Mouse (Mus musculus): ENCODE measurements around the gene Zfyve9. TPM values are rescaled to one million over a fixed set of nuclear protein-coding genes. Genes with fewer than 3 reads are reported as not detected.
A peak's percentile ranks its signal among the peaks of the same experiment; 100 is the strongest.

Zfyve9 gene
- polyA plus RNA-seq, 1 experiment from 2014 or later: 6.7 TPM

DNA sequence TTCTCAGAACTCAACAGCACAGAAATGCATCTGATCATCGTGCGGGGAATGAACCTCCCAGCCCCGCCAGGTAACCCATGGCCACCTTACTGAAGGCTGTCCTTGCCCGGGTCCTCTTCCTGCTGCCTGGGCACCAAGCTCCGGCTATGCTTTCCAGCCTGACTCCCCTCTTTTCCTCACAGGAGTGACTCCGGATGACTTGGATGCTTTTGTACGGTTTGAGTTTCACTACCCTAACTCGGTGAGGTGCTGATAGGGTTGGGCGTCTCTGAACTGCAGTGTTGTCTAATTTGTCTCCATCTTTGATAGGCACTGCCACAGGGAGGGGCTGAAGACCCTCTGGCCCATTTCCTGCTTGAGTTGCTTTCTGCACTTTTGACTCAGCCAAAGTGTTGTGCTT is 150.5 kb downstream of the Zfyve9 start:
- no peaks in the 10 kb centered on the region for H3K27me3 ChIP-seq

DNA sequence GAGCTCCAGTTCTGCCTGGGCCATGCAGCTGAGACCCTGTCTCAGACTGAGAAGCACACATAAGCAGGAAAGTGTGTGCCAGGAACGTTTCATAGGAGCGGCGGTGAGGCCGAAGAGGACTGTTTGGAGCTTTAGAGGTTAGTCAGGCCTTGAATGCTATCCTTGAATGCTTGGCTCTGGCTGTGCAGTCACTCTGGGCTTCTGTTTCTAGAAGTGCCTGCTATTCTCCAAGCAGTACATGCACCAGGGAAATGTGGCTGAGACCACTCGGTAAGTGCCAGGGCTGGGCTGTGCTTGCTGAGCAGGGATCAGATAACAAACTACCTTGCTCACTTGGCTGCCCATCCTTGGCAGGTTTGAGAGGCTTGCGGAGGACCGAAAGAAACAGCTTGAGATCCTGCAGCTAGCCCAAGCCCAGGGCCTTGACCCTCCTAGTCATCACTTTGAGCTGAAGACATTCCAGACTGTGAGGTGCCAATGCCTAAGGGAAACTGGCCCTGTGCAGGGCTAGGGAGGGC is 151.2 kb downstream of the Zfyve9 start:
- H3K36me3 ChIP-seq: peaks cover 98% of the 10 kb centered on the region
- H3K27me3 ChIP-seq: no peaks in the 10 kb centered on the region
- H3K9me3 ChIP-seq: no peaks in the 10 kb centered on the region
- WGBS: 89% methylated on average over 7 of the region's 7 CpGs
- no peak overlapping the region for H3K4me3 ChIP-seq
- H3K4me2 ChIP-seq (replicated peaks): no peak overlapping the region
- no peaks in the 10 kb centered on the region for H3K4me1 ChIP-seq
- H3K9ac ChIP-seq: no peak overlapping the region
- H3K27ac ChIP-seq: no peak overlapping the region
- no peak for ATAC-seq (ENCODE audit: low FRiP score, low read depth)

More for the DNA sequence above, 150.5 kb downstream of the Zfyve9 start:
- no peak overlapping the region for H3K4me3 ChIP-seq
- H3K4me2 ChIP-seq (replicated peaks): no peak overlapping the region
- 91% methylated on average over 9 of the region's 9 CpGs for WGBS
- ATAC-seq (ENCODE audit: low FRiP score, low read depth): no peak
- no peaks in the 10 kb centered on the region for H3K9me3 ChIP-seq
- H3K27ac ChIP-seq: no peak overlapping the region
- peaks cover 98% of the 10 kb centered on the region for H3K36me3 ChIP-seq
- H3K9ac ChIP-seq: no peak overlapping the region
- H3K4me1 ChIP-seq: no peaks in the 10 kb centered on the region

DNA sequence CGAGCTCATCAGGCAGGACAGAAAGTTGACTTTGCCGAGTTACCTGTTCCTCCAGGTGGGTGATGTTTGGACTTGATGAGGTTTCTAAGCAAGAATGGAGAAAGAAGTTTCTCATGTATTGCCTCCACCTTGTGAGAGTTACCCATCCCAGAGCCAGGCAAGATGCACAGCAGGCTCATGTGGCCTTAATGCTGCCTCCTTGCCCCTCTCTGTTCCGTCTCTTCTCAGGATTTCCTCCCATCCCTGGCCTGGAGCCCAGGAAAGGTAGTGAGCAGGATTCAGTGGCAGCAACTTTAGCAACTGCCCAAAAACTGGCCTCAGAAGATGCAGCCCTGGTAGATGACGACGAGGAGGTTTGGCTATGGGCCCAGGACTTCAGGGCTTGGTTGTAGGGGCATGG is 153.5 kb downstream of the Zfyve9 start:
- ATAC-seq (ENCODE audit: low FRiP score, low read depth): no peak
- no peak overlapping the region for H3K4me2 ChIP-seq (replicated peaks)
- no peaks in the 10 kb centered on the region for H3K4me1 ChIP-seq
- H3K27me3 ChIP-seq: no peaks in the 10 kb centered on the region
- peaks cover 86% of the 10 kb centered on the region for H3K36me3 ChIP-seq
- H3K9ac ChIP-seq: no peak overlapping the region
- no peak overlapping the region for H3K27ac ChIP-seq
- H3K4me3 ChIP-seq: no peak overlapping the region
- no peaks in the 10 kb centered on the region for H3K9me3 ChIP-seq
- 87% methylated on average over 5 of the region's 5 CpGs for WGBS

DNA sequence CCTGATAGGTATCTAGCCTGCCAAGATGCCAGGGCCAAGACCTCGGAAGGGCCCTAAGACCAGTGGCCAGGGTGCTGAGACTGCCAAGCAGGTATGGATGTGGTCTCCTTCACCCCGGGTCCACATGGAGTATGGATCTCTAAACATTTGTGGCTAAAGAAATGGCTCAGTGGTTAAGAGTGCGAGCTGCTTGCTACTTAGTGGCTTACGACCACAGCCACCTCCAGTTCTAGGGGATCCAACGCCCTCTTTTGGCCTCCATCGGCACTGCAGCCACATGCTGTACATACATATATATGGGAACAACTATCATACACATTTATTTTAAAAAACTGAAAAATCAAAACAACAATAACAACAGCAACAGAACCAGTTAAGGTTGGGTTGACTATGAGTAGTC is 159.1 kb downstream of the Zfyve9 start:
- H3K4me3 ChIP-seq: no peak overlapping the region
- WGBS: 94% methylated on average over 6 of the region's 6 CpGs
- no peaks in the 10 kb centered on the region for H3K27me3 ChIP-seq
- peaks cover 15% of the 10 kb centered on the region for H3K4me1 ChIP-seq
- H3K4me2 ChIP-seq (replicated peaks): no peak overlapping the region
- no peak overlapping the region for H3K9ac ChIP-seq
- H3K9me3 ChIP-seq: no peaks in the 10 kb centered on the region
- H3K27ac ChIP-seq: no peak overlapping the region
- H3K36me3 ChIP-seq: peaks cover 32% of the 10 kb centered on the region
- ATAC-seq (ENCODE audit: low FRiP score, low read depth): no peak

DNA sequence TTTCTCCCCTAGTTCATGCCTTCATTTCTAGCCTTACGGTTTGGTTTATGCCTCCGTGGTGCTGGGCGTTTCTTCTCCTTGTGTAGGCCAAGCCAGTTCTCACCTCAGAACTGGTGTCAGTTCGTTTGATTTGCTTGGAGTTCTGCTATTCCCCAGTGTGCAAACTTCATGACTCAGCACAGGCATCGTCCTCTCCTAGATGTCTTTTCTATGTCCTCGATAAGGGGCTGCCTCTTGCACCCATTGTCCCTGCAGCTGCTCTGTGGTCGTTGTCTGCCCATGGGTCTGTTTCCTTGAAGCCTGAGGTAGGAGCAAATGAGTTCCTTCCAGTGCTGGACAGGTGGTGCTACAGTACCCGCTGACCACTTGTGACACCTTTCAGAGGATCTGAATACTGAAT is 160.1 kb downstream of the Zfyve9 start:
- Histone ChIP-seq H3K9me3 (no peaks in the 10 kb centered on the region), H3K4me3 (peak overlapping the region; percentile 78), H3K27ac (peak overlapping the region; percentile 92), H3K9ac (peak overlapping the region; percentile 95), H3K4me1 (peaks cover 15% of the 10 kb centered on the region), H3K36me3 (peaks cover 22% of the 10 kb centered on the region), H3K4me2 (replicated peaks) (peak overlapping the region; percentile 86), H3K27me3 (no peaks in the 10 kb centered on the region)
- 24% methylated on average over 8 of the region's 8 CpGs for WGBS
- ATAC-seq (ENCODE audit: low FRiP score, low read depth): no peak

DNA sequence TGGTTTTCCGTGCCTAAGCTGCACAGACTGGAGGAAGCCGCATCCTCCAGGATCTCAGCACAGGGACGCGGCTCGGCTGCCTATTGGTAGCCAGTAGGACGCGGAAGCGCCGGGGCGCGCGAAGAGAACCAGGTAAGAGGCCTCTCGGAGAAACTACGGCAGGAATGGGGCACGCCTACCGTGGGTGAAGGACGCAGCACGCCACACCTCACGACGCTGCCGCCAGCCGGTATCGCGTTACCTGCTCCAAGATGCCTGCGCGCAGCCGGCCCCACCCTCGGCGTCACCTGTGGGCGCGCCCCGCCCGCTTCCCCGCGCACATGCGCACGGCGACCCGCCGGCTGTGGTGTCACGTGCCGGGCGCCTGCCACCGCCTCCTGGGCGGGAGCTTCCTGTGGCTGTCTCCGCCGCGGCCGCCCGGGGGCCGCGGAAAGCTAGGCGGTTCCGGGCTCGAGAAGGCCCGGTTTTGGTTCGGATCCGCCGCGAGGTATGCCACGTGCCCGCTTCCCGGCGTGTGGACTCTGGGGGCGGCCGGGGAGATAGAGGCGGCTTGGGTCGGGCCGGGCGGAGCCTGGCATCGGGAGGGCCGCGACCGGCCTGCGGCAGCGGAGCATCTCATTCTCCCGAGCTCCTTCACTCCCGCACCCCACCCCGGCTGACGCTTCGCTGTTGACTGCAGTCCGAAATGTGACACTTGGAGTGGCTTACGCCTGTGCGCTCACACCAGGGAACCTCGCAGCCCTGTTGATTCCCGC is 160.8 kb downstream of the Zfyve9 start, which contains the start of gene Cc2d1b:
TSS of gene Cc2d1b (plus strand) at position 354 of the 755 bp plus-strand sequence.
- peak; percentile 95 for ATAC-seq (ENCODE audit: low FRiP score, low read depth)
- H3K36me3 ChIP-seq: peaks cover 18% of the 10 kb centered on the region
- H3K4me3 ChIP-seq: peak within 1 kb of the TSS; percentile 78
- no peaks in the 10 kb centered on the region for H3K9me3 ChIP-seq
- H3K27ac ChIP-seq: peak within 1 kb of the TSS; percentile 92
- WGBS: under 1% methylated on average over 86 of the region's 86 CpGs
- peaks cover 15% of the 10 kb centered on the region for H3K4me1 ChIP-seq
- H3K27me3 ChIP-seq: no peaks in the 10 kb centered on the region
- H3K9ac ChIP-seq: peak within 1 kb of the TSS; percentile 95
- H3K4me2 ChIP-seq (replicated peaks): peak within 1 kb of the TSS; percentile 86

DNA sequence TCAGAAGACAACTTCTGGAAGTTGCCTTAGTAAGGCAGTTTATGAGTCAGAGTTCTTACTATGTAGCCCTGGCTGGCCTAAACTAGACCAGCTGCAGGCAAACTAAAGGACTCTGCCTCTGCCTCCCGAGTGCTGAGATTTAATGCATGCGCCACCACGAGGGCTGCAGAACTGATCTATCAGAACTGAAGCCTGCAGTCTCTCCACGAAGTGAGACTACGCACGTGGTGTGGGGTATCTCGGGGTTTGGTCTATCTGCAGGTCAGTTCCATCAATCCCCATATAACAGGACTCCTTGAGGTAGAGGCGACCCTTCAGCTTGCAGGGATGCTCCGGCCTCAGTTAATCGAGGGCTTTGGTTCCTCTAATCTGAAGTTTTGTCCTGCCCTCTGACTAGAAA is 161.4 kb downstream of the Zfyve9 start:
- Histone ChIP-seq H3K27me3 (no peaks in the 10 kb centered on the region), H3K4me2 (replicated peaks) (peak overlapping the region; percentile 86), H3K4me3 (peak overlapping the region; percentile 78), H3K9ac (peak overlapping the region; percentile 95), H3K9me3 (no peaks in the 10 kb centered on the region), H3K4me1 (peaks cover 15% of the 10 kb centered on the region), H3K27ac (peak overlapping the region; percentile 87), H3K36me3 (peaks cover 12% of the 10 kb centered on the region)
- peak; percentile 41 for ATAC-seq (ENCODE audit: low FRiP score, low read depth)
- 2% methylated on average over 10 of the region's 10 CpGs for WGBS

DNA sequence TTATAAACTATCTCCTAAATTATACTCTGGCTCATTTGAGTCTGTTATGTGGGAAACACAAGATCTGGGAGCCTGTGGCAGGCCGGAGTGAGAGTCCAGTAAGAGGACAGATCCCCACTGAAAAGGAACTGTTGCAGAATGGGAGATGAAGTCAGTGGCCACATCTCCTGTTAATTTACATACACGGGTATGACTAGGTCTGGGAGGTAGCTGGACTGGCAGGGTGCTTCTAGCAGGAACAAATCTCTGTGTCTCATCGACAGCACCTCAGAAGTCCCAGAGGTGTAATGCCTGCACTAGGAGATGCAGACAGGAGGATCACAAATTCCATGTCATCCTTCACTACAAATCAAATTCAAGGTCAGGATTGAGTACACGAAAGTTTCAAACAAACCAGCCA is 162.0 kb downstream of the Zfyve9 start:
- Histone ChIP-seq H3K36me3 (peaks cover 6% of the 10 kb centered on the region), H3K27me3 (no peaks in the 10 kb centered on the region), H3K9ac (peak overlapping the region; percentile 95), H3K27ac (peak overlapping the region; percentile 87), H3K4me3 (peak overlapping the region; percentile 78), H3K4me2 (replicated peaks) (peak overlapping the region; percentile 86), H3K9me3 (no peaks in the 10 kb centered on the region), H3K4me1 (peaks cover 15% of the 10 kb centered on the region)
- ATAC-seq (ENCODE audit: low FRiP score, low read depth): no peak
- 68% methylated on average over 4 of the region's 4 CpGs for WGBS

DNA sequence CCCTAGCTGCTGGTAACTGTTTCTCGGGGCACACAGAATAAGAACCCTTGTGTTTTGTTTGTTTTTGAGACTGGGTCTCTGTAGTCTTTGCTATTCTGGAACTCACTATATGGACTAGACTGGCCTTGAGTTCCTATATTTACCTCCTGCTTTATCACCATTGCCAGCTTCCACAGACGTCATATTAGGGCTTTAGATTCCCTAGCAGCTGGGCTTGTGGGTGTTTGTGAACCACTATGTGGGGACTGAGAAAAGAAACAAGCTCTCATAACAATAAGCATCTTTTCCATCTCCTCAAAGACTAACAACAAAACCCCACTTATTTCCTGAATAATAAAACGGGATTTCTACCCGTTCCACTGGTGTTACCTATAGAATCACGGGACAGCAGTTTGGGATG is 169.7 kb downstream of the Zfyve9 start:
- no peaks in the 10 kb centered on the region for H3K4me1 ChIP-seq

DNA sequence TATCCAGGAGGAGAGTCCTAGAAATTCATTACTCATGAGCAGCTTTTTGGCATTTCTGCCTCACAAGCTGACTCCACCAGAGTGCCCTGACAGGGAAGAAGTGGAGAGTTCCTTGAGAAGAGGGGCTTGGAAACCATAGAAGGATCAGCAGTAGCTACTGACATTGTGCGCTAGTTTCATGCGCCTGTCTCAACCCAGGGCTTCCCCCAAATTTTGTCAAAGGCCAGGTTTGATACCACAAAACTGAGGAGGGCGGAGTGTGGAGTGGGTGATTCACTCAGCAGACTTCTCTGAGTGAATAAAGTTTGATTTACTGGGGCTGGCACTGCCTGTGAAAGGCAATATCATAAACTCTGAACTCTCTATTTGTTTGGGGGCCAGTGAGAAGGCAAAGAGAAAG is 171.9 kb downstream of the Zfyve9 start:
- H3K9me3 ChIP-seq: no peaks in the 10 kb centered on the region
- H3K4me2 ChIP-seq (replicated peaks): no peak overlapping the region
- no peak for ATAC-seq (ENCODE audit: low FRiP score, low read depth)
- no peak overlapping the region for H3K27ac ChIP-seq
- WGBS: 90% methylated on average over 3 of the region's 3 CpGs
- H3K4me1 ChIP-seq: no peaks in the 10 kb centered on the region
- peaks cover 48% of the 10 kb centered on the region for H3K36me3 ChIP-seq
- H3K27me3 ChIP-seq: no peaks in the 10 kb centered on the region
- H3K4me3 ChIP-seq: no peak overlapping the region
- no peak overlapping the region for H3K9ac ChIP-seq

More for the DNA sequence above, 169.7 kb downstream of the Zfyve9 start:
- Histone ChIP-seq H3K9ac (no peak overlapping the region), H3K4me3 (no peak overlapping the region), H3K9me3 (no peaks in the 10 kb centered on the region), H3K36me3 (peaks cover 30% of the 10 kb centered on the region), H3K27me3 (no peaks in the 10 kb centered on the region), H3K27ac (no peak overlapping the region), H3K4me2 (replicated peaks) (no peak overlapping the region)
- no peak for ATAC-seq (ENCODE audit: low FRiP score, low read depth)
- 85% methylated on average over 5 of the region's 5 CpGs for WGBS

DNA sequence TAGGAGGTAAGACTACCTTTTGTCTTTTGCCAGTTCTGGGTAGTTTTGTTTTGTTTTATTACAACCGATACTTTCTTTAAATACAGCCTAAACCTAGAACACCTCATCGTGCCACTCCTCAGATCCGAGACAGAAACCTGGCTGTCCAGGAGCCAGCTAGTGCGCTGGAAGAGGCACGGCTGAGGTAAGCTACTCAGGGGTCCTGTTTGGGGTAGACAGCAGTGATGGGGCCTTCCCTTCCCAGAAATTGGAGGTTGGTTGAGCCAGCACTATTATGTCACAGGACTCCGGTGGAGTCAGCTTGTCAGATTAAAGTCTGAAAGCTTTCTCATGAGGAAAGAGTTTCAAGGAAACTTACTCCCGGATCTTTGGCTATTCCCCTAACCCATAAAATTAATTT is 178.7 kb downstream of the Zfyve9 start:
- no peak overlapping the region for H3K9ac ChIP-seq
- no peak overlapping the region for H3K27ac ChIP-seq
- 0 out of 2 replicates have a peak, but pooled peaks cover 3% of the 10 kb centered on the region for H3K9me3 ChIP-seq
- 95% methylated on average over 7 of the region's 7 CpGs for WGBS
- peaks cover 72% of the 10 kb centered on the region for H3K36me3 ChIP-seq
- no peaks in the 10 kb centered on the region for H3K27me3 ChIP-seq
- H3K4me3 ChIP-seq: no peak overlapping the region
- no peak for ATAC-seq (ENCODE audit: low FRiP score, low read depth)
- no peak overlapping the region for H3K4me2 ChIP-seq (replicated peaks)
- no peaks in the 10 kb centered on the region for H3K4me1 ChIP-seq

DNA sequence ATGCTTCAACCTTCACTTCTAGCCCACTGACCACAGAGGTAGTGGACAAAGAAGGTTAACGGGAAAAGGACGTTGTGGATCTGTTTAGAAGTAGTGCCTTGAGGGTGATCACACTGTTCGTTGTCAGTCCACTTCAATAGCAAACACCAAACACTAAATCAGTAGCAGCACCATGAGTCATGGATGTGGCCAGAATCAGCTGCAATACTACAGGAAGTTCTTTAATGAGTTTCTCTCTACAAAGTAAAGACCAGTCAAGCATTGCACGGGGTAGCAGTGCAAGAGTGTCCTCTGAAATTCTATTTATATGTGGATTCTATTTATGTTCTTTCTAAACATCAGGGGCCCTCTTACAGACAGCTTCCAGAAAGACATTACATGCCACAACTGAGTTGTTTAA is 182.3 kb downstream of the Zfyve9 start:
- 83% methylated on average over 4 of the region's 4 CpGs for WGBS
- no peak for ATAC-seq (ENCODE audit: low FRiP score, low read depth)
- H3K36me3 ChIP-seq: peaks cover 43% of the 10 kb centered on the region

More for the DNA sequence above, 182.3 kb downstream of the Zfyve9 start:
- no peak overlapping the region for H3K9ac ChIP-seq
- no peak overlapping the region for H3K27ac ChIP-seq
- no peaks in the 10 kb centered on the region for H3K27me3 ChIP-seq
- H3K4me3 ChIP-seq: no peak overlapping the region
- no peaks in the 10 kb centered on the region for H3K4me1 ChIP-seq
- H3K9me3 ChIP-seq: 0 out of 2 replicates have a peak, but pooled peaks cover 3% of the 10 kb centered on the region
- H3K4me2 ChIP-seq (replicated peaks): no peak overlapping the region

All from limb, embryonic 13.5 days (tissue).